Mouse (Mus musculus): ENCODE data around the gene Duox2. TPM values are rescaled to one million over a fixed set of nuclear protein-coding genes. Genes with fewer than 3 reads are reported as not detected.
"Not testable (repeated sequence)": the region's sequence is repeated elsewhere in the genome, so short reads cannot be mapped to it uniquely, and the experiment has no call there.

Duox2 gene
- polyA plus RNA-seq (2015; fragmentation: Nextera tagmentation; extraction: Ambion mirVana): not detected in 2 replicates

DNA sequence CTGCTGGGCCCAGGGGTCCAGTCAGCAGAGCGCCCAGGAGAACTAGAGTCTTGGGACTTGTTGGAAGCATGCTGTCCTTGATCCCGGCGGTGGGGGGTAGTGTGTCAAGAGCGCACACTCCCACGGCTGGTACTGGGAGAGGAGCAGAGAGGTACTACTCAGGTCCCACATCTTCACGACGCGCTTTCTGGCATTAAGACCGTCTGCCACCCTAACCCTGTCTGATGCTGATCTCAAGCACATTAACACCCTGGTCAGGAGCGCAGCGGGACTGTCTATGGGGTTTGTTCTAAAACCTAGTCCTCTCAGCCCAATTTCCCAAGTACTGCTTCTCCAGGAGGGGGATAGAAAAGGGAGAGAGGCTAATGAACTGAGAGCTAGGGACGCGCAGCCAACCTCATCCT lies at the start of gene Duox2:
Duox2 (minus strand) TSS at position 354 of the 404 bp plus-strand sequence.
- H3K27me3 ChIP-seq: peaks cover 99% of the 10 kb centered on the region
- H3K9me3 ChIP-seq (replicated peaks): no peaks in the 10 kb centered on the region
- under 1% methylated on average over 13 of the region's 13 CpGs for WGBS
- H3K9ac ChIP-seq: no peak within 1 kb of the TSS
- no peak for ATAC-seq
- H3K4me1 ChIP-seq: peaks cover 39% of the 10 kb centered on the region
- H3K4me2 ChIP-seq: peak within 1 kb of the TSS; percentile 49
- no peaks in the 10 kb centered on the region for H3K36me3 ChIP-seq (ENCODE audit: poor library complexity, severe bottlenecking)
- no peak within 1 kb of the TSS for H3K27ac ChIP-seq
- peak within 1 kb of the TSS; percentile 28 for H3K4me3 ChIP-seq

DNA sequence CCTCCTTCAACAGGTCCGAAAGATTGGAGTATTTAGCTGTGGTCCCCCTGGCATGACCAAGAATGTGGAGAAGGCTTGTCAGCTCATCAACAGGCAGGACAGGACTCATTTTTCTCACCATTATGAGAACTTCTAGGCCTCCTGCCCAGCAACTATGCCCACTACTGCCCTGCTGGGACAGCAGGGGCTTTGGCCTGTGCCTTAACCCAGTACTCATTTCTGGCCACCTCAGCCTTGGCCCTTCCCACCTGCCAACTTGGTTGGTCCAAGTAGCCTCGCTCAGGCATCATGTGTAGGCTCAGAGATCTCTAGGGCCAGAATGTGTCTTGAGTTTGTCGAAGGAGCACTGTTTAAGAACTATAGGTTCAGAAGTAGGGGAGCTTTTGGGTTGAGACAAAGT lies 49.0 kb upstream of the Duox2 start:
- no peak for ATAC-seq
- H3K27me3 ChIP-seq: peaks cover 5% of the 10 kb centered on the region; the same call in 1 of the 2 replicates
- peaks cover 42% of the 10 kb centered on the region for H3K4me1 ChIP-seq
- 93% methylated on average over 3 of the region's 3 CpGs for whole genome bisulfite sequencing
- H3K27ac ChIP-seq: no peak overlapping the region
- no peaks in the 10 kb centered on the region for H3K9me3 ChIP-seq (replicated peaks)
- no peak overlapping the region for H3K9ac ChIP-seq
- H3K4me2 ChIP-seq: no peak overlapping the region
- H3K4me3 ChIP-seq: no peak overlapping the region
- H3K36me3 ChIP-seq (ENCODE audit: poor library complexity, severe bottlenecking): no peaks in the 10 kb centered on the region

DNA sequence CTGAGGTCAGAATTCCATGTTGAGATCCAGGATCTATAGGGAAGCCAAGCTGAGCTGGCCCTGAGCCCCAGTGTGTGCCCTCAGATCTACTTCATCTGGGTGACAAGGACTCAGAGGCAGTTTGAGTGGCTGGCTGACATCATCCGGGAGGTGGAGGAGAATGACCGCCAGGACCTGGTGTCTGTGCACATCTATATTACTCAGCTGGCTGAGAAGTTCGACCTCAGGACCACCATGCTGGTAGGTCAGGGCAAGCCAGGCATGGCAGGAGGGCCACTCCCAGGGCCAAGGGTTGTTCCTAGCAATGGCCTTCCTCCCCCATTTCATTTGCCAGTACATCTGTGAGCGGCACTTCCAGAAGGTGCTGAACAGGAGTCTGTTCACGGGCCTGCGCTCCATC lies 47.9 kb upstream of the Duox2 start:
- WGBS: 94% methylated on average over 6 of the region's 6 CpGs
- H3K9ac ChIP-seq; H3K36me3 ChIP-seq (ENCODE audit: poor library complexity, severe bottlenecking); H3K27ac ChIP-seq; H3K4me3 ChIP-seq; ATAC-seq; H3K9me3 ChIP-seq (replicated peaks); H3K4me2 ChIP-seq; H3K27me3 ChIP-seq: not testable (repeated sequence)
- H3K4me1 ChIP-seq: peaks cover 31% of the 10 kb centered on the region

DNA sequence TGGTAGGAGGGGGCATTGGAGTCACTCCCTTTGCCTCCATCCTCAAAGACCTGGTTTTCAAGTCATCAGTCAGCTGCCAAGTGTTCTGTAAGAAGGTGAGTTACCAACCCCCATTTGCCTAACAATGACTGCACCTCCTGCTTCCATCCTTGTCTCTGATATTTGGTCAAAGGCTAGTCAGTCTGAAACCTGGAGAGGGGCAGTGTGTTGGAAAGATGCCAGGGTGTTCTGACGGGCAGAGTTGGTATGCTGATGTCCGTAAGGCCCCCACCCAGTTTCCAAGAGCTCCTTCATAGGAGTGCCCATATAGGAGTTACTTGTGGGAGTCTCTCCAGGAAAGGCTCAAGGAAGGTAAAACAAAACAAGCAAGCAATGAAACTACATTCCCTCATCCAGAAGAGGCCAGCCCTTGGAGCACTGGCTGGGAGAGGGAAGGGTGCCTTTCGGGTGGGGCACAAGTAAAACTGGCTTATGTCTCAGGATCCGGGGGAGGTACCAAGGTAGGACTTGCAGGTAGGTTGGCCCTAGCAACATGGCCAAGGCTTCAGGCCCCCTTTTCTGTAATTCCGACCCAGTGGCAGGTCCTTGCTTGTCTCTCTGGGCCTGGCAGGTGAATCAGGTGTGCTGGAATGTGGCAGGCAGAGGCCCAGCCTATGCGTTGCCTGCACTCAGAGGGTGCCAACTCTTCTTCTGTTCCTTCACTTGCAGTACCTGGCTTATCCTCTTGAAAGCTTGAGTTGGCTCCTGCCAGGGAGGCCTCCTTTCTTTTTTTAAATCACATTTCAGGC lies 47.1 kb upstream of the Duox2 start:
- Histone ChIP-seq H3K9me3 (replicated peaks) (no peaks in the 10 kb centered on the region), H3K4me2 (no peak overlapping the region), H3K27me3 (peaks cover 5% of the 10 kb centered on the region; the same call in 1 of the 2 replicates), H3K36me3 (ENCODE audit: poor library complexity, severe bottlenecking) (no peaks in the 10 kb centered on the region), H3K27ac (no peak overlapping the region), H3K9ac (no peak overlapping the region), H3K4me3 (no peak overlapping the region), H3K4me1 (peaks cover 22% of the 10 kb centered on the region)
- 82% methylated on average over 6 of the region's 6 CpGs for WGBS
- no peak for ATAC-seq

DNA sequence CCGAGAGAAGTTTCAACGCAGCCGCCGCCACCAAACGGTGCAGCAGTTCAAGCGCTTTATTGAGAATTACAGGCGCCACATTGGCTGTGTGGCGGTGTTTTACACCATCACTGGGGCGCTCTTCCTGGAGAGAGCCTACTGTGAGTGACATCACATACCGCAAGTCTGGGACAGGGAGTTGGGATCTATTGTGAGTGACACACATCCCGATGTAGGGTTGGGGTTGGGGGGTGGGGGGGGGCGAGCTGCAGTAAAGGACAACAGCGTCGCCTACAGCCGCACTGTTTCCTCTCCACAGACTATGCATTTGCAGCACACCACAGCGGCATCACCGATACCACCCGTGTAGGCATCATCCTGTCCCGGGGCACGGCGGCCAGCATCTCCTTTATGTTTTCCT lies 39.0 kb upstream of the Duox2 start:
- 70% methylated on average over 21 of the region's 21 CpGs for WGBS
- H3K4me2 ChIP-seq: peak overlapping the region; percentile 32
- peak; percentile 38; the same call in 1 of the 2 replicates for ATAC-seq
- no peaks in the 10 kb centered on the region for H3K9me3 ChIP-seq (replicated peaks)
- no peak overlapping the region for H3K9ac ChIP-seq
- H3K36me3 ChIP-seq (ENCODE audit: poor library complexity, severe bottlenecking): no peaks in the 10 kb centered on the region
- H3K4me1 ChIP-seq: no peaks in the 10 kb centered on the region
- peak overlapping the region; percentile 9; the same call in 1 of the 2 replicates for H3K4me3 ChIP-seq
- 0 out of 2 replicates have a peak, but pooled peaks cover 3% of the 10 kb centered on the region for H3K27me3 ChIP-seq
- H3K27ac ChIP-seq: no peak overlapping the region

DNA sequence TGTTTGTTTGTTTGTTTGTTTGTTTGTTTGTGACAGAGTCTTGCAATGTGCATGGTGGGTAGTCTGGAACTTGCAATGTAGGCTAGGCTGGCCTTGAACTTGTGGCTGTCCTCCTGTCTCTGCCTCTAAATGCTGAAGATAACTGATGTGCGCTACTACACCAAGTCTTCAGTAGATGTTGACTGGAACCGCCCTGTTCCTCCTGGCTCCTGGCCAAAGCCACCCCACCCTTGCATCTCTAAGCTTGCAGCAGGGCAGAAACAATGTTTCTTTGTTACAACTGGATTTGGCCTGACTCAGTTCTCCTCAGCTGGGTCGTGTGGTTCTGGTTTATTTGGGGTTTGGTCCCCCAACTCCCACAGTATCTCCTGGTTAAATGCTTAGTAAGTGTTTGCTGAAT lies 35.9 kb upstream of the Duox2 start:
- WGBS: 70% methylated on average over 3 of the region's 3 CpGs
- Histone ChIP-seq H3K27ac (no peak overlapping the region), H3K9ac (no peak overlapping the region), H3K9me3 (replicated peaks) (no peaks in the 10 kb centered on the region), H3K36me3 (ENCODE audit: poor library complexity, severe bottlenecking) (no peaks in the 10 kb centered on the region), H3K4me2 (no peak overlapping the region), H3K27me3 (0 out of 2 replicates have a peak, but pooled peaks cover 3% of the 10 kb centered on the region), H3K4me1 (no peaks in the 10 kb centered on the region), H3K4me3 (no peak overlapping the region)
- no peak for ATAC-seq

DNA sequence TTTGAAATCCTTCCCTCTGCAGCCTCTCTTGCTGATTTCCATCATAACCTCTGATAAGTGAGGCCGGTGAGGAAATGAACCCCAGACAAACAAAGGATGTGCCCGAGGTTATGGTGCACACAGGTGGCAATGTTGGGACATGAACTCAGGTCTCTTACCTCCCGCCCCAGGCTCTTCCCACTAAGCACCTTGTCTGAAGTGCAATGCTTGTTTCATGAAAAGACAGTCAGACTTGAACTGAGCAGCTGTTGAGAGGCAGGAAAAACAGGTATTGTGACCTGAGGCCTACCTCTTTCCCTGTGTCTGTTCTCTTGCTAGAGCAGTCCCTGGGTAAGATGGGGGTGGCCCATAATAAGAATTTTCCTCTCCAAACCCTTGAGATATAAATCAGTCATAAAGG lies 34.0 kb upstream of the Duox2 start:
- no peak overlapping the region for H3K4me3 ChIP-seq
- H3K36me3 ChIP-seq (ENCODE audit: poor library complexity, severe bottlenecking): no peaks in the 10 kb centered on the region
- H3K9ac ChIP-seq: no peak overlapping the region
- no peaks in the 10 kb centered on the region for H3K4me1 ChIP-seq
- ATAC-seq: no peak
- H3K27me3 ChIP-seq: no peaks in the 10 kb centered on the region
- H3K9me3 ChIP-seq (replicated peaks): no peaks in the 10 kb centered on the region
- 85% methylated on average over 3 of the region's 3 CpGs for WGBS
- no peak overlapping the region for H3K27ac ChIP-seq
- no peak overlapping the region for H3K4me2 ChIP-seq

DNA sequence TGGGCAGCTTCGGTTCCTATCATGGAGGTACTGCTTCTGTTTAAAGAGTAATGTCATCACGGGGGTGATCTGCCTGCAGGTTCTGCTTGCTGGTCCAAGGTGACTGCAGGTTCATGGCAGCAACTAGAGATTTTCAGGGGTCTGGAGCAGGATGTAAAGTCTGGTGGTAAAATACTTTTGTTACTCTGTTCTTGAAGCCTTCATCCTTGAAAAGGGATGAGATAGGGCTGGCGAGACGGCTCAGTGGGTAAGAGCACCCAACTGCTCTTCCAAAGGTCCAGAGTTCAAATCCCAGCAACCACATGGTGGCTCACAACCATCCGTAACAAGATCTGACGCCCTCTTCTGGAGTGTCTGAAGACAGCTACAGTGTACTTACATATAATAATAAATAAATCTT lies 32.1 kb upstream of the Duox2 start:
- not testable (repeated sequence) for H3K9me3 ChIP-seq (replicated peaks); H3K4me1 ChIP-seq; ATAC-seq; H3K4me2 ChIP-seq; H3K4me3 ChIP-seq; H3K27me3 ChIP-seq; H3K36me3 ChIP-seq (ENCODE audit: poor library complexity, severe bottlenecking); H3K27ac ChIP-seq; H3K9ac ChIP-seq
- 87% methylated on average over 6 of the region's 6 CpGs for WGBS

DNA sequence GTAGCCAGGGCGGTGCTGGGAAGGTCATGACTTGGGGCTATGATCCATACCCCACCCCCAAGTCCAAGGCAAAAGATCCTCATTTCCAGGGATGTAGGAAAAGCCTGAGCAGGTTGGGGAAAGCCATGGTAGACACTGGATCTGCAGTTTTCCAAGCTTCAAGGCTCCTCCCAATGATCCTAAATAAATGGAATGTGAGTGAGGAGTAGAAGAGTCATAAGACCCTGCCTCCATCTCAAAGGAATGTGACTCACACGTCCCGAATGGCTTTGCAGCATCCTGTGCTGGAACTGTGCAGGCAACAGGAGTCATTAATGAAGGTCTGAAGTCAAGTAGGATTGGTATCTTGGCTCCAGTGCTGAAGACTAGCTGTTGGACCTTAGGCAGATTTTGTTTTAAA lies 29.7 kb upstream of the Duox2 start:
- H3K27ac ChIP-seq: no peak overlapping the region
- no peak overlapping the region for H3K4me2 ChIP-seq
- no peaks in the 10 kb centered on the region for H3K27me3 ChIP-seq
- no peak overlapping the region for H3K9ac ChIP-seq
- no peaks in the 10 kb centered on the region for H3K9me3 ChIP-seq (replicated peaks)
- no peaks in the 10 kb centered on the region for H3K36me3 ChIP-seq (ENCODE audit: poor library complexity, severe bottlenecking)
- H3K4me1 ChIP-seq: no peaks in the 10 kb centered on the region
- ATAC-seq: no peak
- H3K4me3 ChIP-seq: no peak overlapping the region
- WGBS: 71% methylated on average over 3 of the region's 3 CpGs

DNA sequence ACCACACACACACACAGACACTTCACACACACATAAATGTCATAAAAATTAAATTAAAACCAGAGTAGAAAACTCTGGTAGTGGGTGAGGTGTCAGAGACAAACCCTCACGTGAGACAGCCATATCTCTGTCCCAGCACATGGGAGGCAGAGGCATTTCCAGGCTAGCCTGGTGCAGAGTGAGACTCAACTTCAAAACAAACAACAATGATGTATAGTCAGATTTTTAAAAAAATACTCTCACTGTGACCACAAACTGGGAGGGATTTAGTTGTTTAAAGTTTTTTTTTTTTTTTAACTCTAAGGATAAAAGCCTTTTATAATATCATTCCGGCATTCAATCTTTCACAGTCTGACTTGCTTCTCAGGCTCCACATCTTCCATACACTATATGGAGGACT lies 27.1 kb upstream of the Duox2 start:
- no peaks in the 10 kb centered on the region for H3K4me1 ChIP-seq
- H3K27me3 ChIP-seq: no peaks in the 10 kb centered on the region
- no peak overlapping the region for H3K9ac ChIP-seq
- no peak overlapping the region for H3K27ac ChIP-seq
- H3K4me2 ChIP-seq: no peak overlapping the region
- WGBS: 70% methylated on average over 2 of the region's 2 CpGs
- ATAC-seq: no peak
- H3K9me3 ChIP-seq (replicated peaks): no peaks in the 10 kb centered on the region
- no peak overlapping the region for H3K4me3 ChIP-seq
- no peaks in the 10 kb centered on the region for H3K36me3 ChIP-seq (ENCODE audit: poor library complexity, severe bottlenecking)

DNA sequence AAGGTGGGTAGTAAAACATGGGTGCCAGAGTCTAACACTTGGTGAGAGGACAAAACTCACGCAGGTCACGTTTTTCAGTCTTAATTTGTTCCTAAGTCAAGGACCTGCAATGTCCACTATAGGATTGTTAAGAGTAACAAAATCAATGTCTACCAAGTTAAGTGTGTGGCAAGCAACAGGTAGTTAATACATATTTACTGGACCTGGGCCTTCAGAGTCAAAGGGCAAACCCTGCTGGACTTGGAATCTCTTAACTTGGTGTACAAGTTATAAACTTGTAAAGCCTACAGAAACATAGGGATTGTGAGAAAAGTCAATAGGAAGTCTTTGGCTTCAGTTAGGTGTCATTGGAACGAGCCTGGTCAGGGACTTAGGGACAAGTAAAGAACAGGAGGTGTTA lies 26.3 kb upstream of the Duox2 start:
- no peak overlapping the region for H3K27ac ChIP-seq
- no peak for ATAC-seq
- H3K4me1 ChIP-seq: no peaks in the 10 kb centered on the region
- no peak overlapping the region for H3K9ac ChIP-seq
- no peaks in the 10 kb centered on the region for H3K27me3 ChIP-seq
- no peak overlapping the region for H3K4me3 ChIP-seq
- 80% methylated on average over 3 of the region's 3 CpGs for WGBS
- H3K9me3 ChIP-seq (replicated peaks): no peaks in the 10 kb centered on the region
- H3K4me2 ChIP-seq: no peak overlapping the region
- no peaks in the 10 kb centered on the region for H3K36me3 ChIP-seq (ENCODE audit: poor library complexity, severe bottlenecking)

DNA sequence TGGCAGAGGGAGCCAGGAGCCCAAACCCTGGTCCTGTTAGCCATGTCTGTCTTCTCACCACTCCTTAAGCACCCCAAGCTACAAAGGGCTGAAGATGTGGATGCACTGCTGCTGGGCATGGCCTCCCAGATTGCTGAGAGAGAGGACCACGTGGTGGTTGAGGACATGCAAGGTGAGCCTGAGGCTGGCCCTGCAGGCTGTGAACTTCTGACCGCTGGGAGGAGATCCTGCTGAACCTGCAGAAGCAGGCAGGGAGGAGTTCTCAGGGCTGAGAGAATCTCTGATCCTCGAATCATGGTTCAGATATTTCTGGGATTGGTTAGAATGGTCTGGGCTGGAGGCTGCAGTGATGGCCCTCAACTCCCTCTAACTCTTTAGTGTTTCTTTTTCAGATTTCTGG lies 25.7 kb upstream of the Duox2 start:
- H3K4me2 ChIP-seq: no peak overlapping the region
- H3K27me3 ChIP-seq: peaks cover 3% of the 10 kb centered on the region; the same call in 1 of the 2 replicates
- no peak overlapping the region for H3K27ac ChIP-seq
- H3K9ac ChIP-seq: no peak overlapping the region
- no peak overlapping the region for H3K4me3 ChIP-seq
- no peaks in the 10 kb centered on the region for H3K36me3 ChIP-seq (ENCODE audit: poor library complexity, severe bottlenecking)
- no peaks in the 10 kb centered on the region for H3K9me3 ChIP-seq (replicated peaks)
- no peak for ATAC-seq
- H3K4me1 ChIP-seq: no peaks in the 10 kb centered on the region
- WGBS: 70% methylated on average over 3 of the region's 3 CpGs

DNA sequence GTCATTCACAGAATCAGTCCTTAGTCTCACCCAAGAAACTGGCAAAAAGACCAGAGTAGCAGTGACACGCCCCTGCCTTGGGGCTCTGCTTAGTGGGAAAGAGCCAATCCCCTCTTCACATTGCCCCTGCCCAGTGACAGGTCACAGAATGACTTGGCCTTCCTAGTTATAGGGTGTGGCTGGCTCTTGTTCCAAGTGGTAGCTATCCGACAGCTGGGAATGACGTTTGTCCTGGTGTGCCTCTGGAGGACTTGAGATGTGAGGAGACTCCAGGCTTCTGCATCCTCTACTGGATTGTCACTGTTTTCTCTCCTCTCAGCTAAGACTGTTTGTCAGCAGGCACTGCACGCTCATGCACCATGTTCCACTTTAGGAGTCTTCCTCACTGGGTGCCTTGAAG lies 19.1 kb upstream of the Duox2 start:
- Histone ChIP-seq H3K4me1 (peaks cover 7% of the 10 kb centered on the region; the same call in 1 of the 2 replicates), H3K27me3 (peaks cover 43% of the 10 kb centered on the region), H3K36me3 (ENCODE audit: poor library complexity, severe bottlenecking) (no peaks in the 10 kb centered on the region), H3K4me2 (no peak overlapping the region), H3K9me3 (replicated peaks) (no peaks in the 10 kb centered on the region), H3K27ac (no peak overlapping the region), H3K4me3 (no peak overlapping the region), H3K9ac (no peak overlapping the region)
- WGBS: 78% methylated on average over 4 of the region's 4 CpGs
- ATAC-seq: no peak

Data from forebrain, embryonic 13.5 days (tissue).